Mouse (Mus musculus) heart, postnatal 0 days (tissue): Measurements from ENCODE around the gene Nipsnap1.

ENCODE experiments used
- CTCF ChIP-seq: IDR thresholded peaks from 2 replicates; pipeline ENCODE4 v1.5.1; 2016; ENCODE audit warnings: antibody characterized with exemption, control low read depth, low read depth
- EP300 ChIP-seq: IDR thresholded peaks from 2 replicates; pipeline ENCODE4 v1.6.1; 2016; ENCODE audit warnings: antibody characterized with exemption, low read depth

DNA sequence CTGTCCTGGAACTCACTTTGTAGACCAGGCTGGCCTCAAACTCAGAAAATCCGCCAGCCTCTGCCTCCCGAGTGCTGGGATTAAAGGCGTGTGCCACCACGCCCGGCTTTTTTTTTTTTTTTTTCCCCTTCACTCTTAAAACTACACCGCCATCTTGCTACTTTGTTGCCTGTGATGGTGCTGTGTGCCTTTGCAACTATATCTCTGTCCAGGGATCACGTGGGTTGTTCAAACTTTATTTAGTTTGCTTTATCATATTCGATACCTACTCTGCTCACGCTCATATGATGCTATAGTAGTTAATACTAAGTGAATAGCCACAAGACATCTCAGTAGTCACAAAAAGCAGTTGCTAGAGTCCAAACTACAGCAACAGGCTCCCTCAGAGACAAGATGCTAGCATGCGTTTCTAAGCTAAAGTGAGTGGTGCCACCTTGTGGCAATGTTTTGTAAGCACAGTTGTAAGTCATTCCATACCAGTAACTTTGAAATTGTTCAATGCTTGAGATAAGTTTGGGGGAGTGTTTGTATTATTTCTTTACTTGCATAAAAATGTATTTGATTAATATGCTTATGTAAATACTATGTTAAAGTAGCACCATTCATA lies 8.0 kb upstream of the Nipsnap1 start:
- TF ChIP-seq EP300 (no peak), CTCF (peak; percentile 89)
